Mouse (Mus musculus): ENCODE results near the gene Gm20489.

Gene Gm20489

GRCm38 (mm10) chrX:101268755-101269124 lies at the start of gene Gm20489:
Gm20489 (minus strand) TSS chrX:101269023.
- no peak for DNase-seq (ENCODE audit: low spot score in 2 of 2)

- no peak for DNase-seq (ENCODE audit: low spot score in 2 of 2)
These were observed 45.0 kb upstream of the Gm20489 start for GRCm38 (mm10) chrX:101313625-101314359.

- DNase-seq (ENCODE audit: low spot score in 2 of 2): no peak
These were observed 40.5 kb upstream of the Gm20489 start for GRCm38 (mm10) chrX:101309299-101309698.

GRCm38 (mm10) chrX:101304646-101305045 lies 35.8 kb upstream of the Gm20489 start:
- DNase-seq (ENCODE audit: low spot score in 2 of 2): no peak

- DNase-seq (ENCODE audit: low spot score in 2 of 2): no peak
These were observed 32.8 kb upstream of the Gm20489 start for GRCm38 (mm10) chrX:101301654-101302053.

GRCm38 (mm10) chrX:101300427-101301030 lies 31.7 kb upstream of the Gm20489 start:
- DNase-seq (ENCODE audit: low spot score in 2 of 2): no peak

- DNase-seq (ENCODE audit: low spot score in 2 of 2): peak in 1 of 2 experiments; percentile 34
These were observed 30.9 kb upstream of the Gm20489 start for GRCm38 (mm10) chrX:101299473-101300426.

- peak; percentile 31 to 58 for DNase-seq (ENCODE audit: low spot score in 2 of 2)
These were observed 30.2 kb upstream of the Gm20489 start, which contains the start of gene Nlgn3 for GRCm38 (mm10) chrX:101299055-101299454. Nlgn3 (plus strand) TSS chrX:101299168.

GRCm38 (mm10) chrX:101290111-101290510 lies 21.3 kb upstream of the Gm20489 start:
- no peak for DNase-seq (ENCODE audit: low spot score in 2 of 2)

GRCm38 (mm10) chrX:101289037-101289436 lies 20.2 kb upstream of the Gm20489 start:
- DNase-seq (ENCODE audit: low spot score in 2 of 2): no peak

GRCm38 (mm10) chrX:101288432-101288831 lies 19.6 kb upstream of the Gm20489 start:
- DNase-seq (ENCODE audit: low spot score in 2 of 2): no peak

- no peak for DNase-seq (ENCODE audit: low spot score in 2 of 2)
These were observed 18.7 kb upstream of the Gm20489 start for GRCm38 (mm10) chrX:101287543-101287942.

- no peak for DNase-seq (ENCODE audit: low spot score in 2 of 2)
These were observed 17.3 kb upstream of the Gm20489 start for GRCm38 (mm10) chrX:101285953-101286670.

GRCm38 (mm10) chrX:101285534-101285933 lies 16.7 kb upstream of the Gm20489 start:
- peak; percentile 32 to 54 for DNase-seq (ENCODE audit: low spot score in 2 of 2)

GRCm38 (mm10) chrX:101282813-101283212 lies 14.0 kb upstream of the Gm20489 start:
- DNase-seq (ENCODE audit: low spot score in 2 of 2): no peak

- DNase-seq (ENCODE audit: low spot score in 2 of 2): peak; percentile 61 to 81
These were observed 5.3 kb upstream of the Gm20489 start, which contains the start of gene Med12 for GRCm38 (mm10) chrX:101273875-101274738. Med12 (plus strand) TSS chrX:101274030.

GRCm38 (mm10) chrX:101273410-101273809 lies 4.6 kb upstream of the Gm20489 start:
- DNase-seq (ENCODE audit: low spot score in 2 of 2): no peak

GRCm38 (mm10) chrX:101268025-101268754 lies 633 bp downstream of the Gm20489 start, which contains the start of gene Il2rg:
Il2rg (minus strand) TSS chrX:101268255.
- DNase-seq (ENCODE audit: low spot score in 2 of 2): no peak

GRCm38 (mm10) chrX:101266631-101267030 lies 2.2 kb downstream of the Gm20489 start:
- DNase-seq (ENCODE audit: low spot score in 2 of 2): no peak

GRCm38 (mm10) chrX:101263892-101264291 lies 4.9 kb downstream of the Gm20489 start, which contains the start of gene Gm614:
Gm614 (minus strand) TSS chrX:101263992.
- no peak for DNase-seq (ENCODE audit: low spot score in 2 of 2)
